Mouse (Mus musculus) mouse embryonic stem cell (cell line): Measurements from ENCODE around the gene Pdlim5.
"Not testable (repeated sequence)": the region's sequence is repeated elsewhere in the genome, so short reads cannot be mapped to it uniquely, and the experiment has no call there.

Experiments
- in situ Hi-C, 2 experiments: fragments of 300-500 bp; cut with MboI; formaldehyde crosslinking; loops; 1 replicate in 1 of 2; 3 replicates in 1 of 2; pipeline ENCODE4 v1.14.3; 2019 to 2020; ENCODE audit warnings: low sequenced_read_pairs in 2 of 2, low pct_unique_long_range_greater_than_20kb in 1 of 2, mixed read lengths in 1 of 2; ENCODE audit not compliant: unreplicated experiment in 1 of 2

The Pdlim5 gene

GRCm38 (mm10) chr3:142233606-142234465, 161.7 kb downstream of the Pdlim5 start:
- in situ Hi-C loops, result no loop called here

DNA sequence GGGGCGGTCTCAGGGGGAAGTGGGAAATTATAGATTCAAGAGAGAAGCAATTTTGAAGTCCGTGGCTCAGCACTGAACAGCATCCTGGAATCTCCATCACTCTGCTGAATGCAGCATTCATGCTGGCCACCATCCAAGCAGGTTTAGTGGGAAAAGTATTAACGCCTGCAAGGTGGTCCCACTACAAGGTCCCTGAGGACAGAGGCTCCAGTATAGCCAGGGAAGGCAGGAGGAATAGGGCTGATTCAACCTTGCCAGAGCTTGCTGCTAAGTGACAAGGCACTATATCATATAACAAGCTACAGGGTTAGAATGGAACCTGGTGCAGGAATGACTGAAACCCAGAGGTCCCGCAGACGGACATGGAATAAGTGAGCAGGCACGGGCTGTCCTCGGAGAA, 166.8 kb downstream of the Pdlim5 start:
- in situ Hi-C loops, result no loop called here

DNA sequence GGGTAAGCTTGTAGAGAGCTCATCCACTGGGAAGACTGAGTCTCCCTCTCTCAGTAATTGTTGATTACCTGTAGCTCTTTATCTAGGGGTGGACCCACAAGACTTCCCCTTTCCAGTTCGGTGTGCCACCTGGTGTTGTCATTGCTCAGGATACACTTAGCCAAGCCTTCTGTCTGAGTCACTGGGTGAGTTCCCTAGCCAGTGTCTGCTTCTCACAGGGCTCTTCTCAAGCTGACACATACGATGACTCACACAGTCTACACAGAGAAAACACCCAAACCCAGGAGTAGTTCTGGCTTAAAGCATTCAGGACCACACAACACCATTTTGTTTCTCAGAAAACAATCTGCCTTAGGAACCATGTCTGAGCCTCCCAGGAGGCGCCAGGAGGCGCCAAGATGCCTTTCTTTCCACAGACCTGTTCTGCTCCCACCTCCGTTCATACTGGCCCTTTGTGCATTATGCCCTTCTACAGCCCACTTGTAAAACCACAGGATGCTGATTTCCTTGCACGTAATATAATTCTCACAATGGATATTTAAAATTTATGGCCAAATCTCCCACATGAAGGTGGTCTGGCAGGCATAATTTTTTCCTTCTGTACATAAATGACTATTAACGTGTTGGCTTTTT, 172.9 kb downstream of the Pdlim5 start:
- in situ Hi-C loops, result no loop called here

DNA sequence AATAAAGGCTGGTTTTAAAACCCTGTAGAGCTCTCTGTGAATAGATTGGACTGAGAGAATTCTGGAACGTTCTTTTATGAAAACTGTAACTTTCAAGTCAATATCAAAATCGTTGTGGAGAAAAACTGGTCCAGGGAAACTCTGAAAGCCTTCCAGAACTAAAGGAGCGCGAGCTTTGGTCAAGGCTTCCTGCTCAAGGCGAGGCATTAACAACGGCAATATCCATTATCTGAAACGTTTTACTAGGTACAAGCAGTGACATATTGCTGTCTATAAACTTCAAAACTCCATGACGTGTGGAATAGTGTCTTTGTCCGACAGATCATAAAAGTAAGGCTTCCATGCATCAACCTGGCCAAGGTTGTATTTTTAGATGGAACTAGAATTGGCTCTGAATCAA, 175.6 kb downstream of the Pdlim5 start:
- in situ Hi-C loops, result no loop called here

DNA sequence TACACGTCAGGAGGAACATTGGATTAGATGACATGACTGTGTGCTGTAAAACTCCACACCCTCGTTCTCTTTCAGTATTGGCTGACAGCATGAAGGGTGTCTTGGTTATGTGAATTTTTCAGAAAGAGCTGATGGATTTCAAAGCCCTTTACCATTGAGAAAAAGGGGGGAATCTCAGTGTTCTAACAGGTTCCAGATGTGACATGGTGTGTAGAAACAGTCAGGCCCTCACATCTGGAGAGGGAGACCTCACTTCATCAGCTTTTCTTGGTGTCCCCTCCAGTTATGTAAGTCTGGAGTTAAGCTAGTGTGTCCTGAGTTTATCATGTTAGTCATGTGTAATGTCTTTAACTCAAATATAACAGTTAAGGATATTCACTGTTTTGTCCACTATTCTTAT, 182.7 kb downstream of the Pdlim5 start:
- in situ Hi-C loops, result no loop called here

- in situ Hi-C loops, result no loop called here
Observed at GRCm38 (mm10) chr3:142212186-142212585, 183.3 kb downstream of the Pdlim5 start.

- in situ Hi-C loops, result no loop called here
Observed at GRCm38 (mm10) chr3:142209981-142210380, 185.5 kb downstream of the Pdlim5 start.

DNA sequence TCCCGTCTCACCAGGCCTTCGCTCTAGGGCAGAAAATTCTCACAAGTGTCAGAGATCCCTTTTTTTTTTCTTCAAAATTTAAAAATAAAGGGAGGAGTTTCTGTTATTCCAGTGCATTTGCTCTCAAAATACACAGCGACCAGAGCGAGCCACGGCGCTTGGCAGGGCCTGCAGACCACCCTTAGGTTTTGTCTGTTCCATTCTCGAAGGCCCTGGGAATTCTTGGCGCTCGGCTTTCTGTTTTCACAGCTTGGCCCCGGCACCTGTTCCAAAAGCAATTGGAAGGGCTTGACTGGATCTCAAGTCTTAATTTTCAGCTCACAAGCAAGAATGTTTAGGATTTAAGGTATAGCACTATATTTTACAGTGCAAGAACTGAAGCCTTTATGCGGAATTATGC, 186.4 kb downstream of the Pdlim5 start:
- in situ Hi-C loops, result no loop called here

GRCm38 (mm10) chr3:142207488-142207887, 188.0 kb downstream of the Pdlim5 start:
- in situ Hi-C loops, result no loop called here

GRCm38 (mm10) chr3:142206316-142206715, 189.2 kb downstream of the Pdlim5 start:
- in situ Hi-C loops, result no loop called here

GRCm38 (mm10) chr3:142196142-142196541, 199.4 kb downstream of the Pdlim5 start:
- in situ Hi-C loops, result no loop called here

DNA sequence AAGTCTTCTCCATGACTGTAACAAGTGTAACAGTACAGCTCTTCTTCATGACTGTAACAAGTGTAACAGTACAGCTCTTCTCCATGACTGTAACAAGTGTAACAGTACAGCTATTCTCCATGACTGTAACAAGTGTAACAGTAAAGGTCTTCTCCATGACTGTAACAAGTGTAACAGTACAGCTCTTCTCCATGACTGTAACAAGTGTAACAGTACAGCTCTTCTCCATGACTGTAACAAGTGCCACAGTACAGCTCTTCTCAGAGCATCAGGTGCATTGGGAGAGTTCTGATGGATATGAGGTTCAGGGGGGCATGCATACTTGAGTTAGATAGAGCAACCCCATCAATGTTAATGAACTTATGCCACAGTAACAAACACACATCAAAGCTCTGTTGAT, 203.9 kb downstream of the Pdlim5 start:
- in situ Hi-C loops, result not testable (repeated sequence)
